Mouse (Mus musculus) liver, adult (tissue): ENCODE measurements around the gene Ctnnd2.

Experiments used
- GATA4 ChIP-seq: IDR thresholded peaks from 2 replicates; pipeline ENCODE4 v1.6.1; 2014; ENCODE audit warnings: mild to moderate bottlenecking, low read length; ENCODE audit not compliant: insufficient replicate concordance

Gene Ctnnd2

DNA sequence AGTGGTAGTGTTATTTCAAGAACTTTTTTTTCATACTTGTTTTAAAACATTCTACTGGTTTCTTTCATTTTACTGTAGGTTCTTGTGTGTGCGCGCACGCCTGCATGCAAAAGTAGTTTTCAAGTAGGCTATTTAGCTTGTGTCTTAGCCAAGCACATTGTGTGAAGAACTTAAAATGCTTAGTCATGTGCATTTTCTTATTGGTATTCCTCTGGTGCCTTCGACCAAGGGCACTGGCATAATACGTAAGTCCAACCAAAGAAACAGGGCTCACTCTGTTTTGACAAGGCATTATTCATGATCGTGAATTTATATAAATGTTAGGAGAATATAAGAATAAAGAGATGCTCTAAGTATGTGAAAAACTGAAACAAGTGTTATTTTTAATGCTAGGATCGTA is 278.4 kb downstream of the Ctnnd2 start:
- no peak for TF ChIP-seq GATA4

DNA sequence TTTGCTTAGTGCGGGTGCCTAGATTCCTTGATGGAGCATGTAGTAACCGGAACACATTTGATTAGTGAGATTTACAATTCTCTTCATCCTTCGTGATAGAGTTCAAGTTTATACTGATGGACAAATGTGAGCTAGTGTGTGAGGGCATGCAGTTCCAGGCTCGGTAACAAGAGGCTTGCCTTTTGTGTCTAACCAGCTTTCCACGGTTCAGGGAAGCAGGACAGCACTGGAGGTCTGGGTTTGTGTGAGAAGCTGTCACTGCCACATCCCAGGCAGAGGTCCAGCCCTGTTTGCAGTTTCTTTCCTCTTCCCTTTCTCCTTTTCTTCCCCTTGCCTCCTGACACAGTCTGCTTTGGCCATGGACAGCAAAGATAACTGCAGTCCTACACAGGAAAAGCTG is 279.5 kb downstream of the Ctnnd2 start:
- no peak for TF ChIP-seq GATA4

DNA sequence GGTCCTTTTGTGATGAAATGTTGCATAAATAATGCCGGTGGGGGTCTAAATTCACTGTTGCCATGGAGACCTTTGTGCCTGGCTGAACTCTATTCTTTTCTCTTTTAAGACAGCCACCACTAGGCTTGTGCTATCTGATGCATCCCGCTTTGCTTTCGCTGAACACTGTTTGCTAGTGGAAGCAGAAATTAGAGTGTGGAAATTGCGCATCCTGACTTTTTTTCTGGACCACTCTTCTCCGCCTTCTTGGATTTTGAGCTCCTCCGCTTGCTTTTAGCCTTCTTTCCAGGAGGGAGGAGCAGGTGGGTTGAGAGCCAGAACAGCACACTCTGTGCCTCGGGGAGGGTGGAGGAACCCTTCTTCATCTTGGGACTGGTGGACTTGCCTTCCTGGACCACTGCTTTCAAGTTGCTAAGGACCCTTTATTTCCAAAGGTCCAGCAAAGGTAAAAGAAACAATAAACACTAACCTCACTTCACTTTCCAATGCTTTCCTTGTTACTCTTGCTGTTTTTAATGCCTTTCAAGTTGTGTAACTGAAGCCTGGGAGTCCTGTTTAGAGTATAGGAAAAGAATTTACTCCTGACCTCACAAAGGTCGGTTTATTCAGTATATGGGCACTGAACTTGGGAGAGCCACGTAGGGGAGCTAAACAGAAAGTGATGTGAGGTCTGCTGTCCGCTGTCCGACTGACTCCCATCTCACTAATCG is 285.3 kb downstream of the Ctnnd2 start:
- no peak for TF ChIP-seq GATA4

DNA sequence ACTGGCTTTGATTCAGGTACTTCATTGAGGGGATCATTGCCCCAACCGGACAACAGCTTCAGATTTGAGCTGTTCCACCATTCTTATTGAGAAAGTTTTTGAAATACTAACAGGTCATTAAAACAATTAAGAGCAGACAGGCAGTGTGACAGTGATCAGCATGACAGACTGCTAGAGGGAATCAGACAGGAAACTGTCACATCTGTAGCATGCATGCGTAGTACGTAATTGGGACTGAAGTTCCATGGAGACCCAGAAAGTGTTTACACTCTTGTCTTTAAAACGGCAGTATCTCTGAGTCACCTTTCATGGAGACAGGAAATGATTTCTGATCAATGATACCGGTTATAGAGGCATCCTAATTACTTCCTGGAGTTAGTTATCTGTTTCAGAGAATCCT is 286.3 kb downstream of the Ctnnd2 start:
- TF ChIP-seq GATA4: no peak

DNA sequence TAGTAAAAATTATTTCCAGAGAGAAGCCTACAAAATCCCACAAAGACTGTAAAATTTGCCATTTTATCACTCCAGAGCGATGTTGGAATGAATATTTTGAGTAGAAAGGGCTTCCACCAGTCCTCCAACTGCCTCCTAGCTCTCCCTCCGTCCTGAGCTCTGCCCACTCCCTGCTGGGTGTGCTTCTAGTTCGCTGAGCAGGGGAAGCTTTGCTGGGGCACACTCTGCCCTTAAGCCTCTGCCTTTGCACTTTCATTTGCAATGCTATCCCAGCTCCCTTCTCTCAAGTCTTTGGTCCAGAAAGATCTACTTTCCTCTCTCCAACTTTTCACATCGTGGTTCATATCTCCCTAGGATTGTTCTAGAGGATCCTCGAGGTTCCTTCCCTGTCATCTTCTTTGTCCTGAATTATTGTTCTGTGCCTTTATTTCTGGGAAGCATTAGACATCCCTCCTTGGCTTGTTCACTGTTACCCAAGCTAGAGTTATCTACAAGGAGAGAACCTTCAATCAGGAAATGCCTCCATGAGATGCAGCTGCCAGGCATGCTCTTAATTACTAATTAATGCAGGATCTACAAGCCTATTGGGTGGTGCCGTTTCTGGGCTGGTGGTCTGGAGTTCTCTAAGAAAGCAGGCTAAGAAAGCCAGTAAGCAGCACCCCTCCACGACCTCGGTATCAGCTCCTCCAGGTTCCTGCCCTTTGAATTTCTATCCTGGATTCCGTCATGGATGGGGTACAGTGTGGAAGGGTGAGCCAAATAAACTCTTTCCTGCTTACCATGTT is 288.1 kb downstream of the Ctnnd2 start:
- no peak for TF ChIP-seq GATA4

DNA sequence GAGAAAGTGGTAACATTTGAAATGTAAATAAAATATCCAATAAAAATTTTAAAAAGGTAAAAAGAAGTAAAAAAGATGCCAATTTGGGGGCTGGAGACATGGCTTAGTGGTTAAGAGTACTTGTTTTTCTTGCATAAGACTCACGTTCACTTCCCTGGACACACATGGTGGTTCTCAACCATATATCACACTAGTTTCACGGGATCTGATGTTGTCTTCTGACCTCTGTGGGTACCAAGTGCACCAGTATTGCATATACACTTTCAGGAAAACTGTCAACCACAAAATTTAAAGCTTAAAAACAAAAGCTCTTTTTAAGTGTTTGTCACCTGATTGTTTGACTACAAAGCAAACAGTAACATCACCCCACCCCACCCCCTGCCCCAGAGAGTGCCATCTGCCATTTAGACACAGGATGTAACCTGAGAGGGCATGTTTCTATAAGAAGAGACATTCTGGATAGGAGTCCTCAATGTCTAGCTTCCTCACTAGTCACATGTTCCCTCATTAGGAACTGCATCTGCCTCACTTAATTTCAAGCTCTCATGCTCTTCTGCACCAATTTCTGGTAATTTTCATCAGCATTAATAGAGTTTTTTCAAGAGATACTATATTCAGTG is 290.5 kb downstream of the Ctnnd2 start:
- TF ChIP-seq GATA4: no peak

DNA sequence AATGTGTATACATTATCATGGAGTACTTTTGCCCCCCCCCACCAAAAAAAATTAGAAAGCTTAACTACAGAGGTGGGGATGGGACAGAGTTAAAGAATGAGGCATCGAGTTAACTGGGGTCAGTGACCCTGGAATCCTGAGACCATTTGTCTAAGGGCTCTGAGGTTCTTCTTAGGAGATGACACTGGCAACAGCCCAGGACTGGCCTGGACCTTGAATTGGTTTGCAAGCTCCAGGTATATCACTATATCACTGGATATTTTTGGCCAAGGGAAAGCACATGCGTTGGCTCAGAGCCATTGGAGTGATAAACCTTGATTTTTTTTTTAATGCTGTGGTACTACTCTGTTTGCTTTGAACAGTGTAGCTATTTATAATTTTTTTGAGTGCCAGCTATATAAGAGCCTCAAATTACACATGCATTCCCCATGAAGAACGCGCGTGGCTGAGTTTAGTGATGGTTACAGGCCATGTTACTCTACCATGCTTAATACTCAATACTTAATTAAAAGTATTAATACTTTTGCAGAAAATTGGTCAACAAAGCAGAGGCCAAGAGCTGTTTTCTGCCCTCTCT is 291.2 kb downstream of the Ctnnd2 start:
- no peak for TF ChIP-seq GATA4

DNA sequence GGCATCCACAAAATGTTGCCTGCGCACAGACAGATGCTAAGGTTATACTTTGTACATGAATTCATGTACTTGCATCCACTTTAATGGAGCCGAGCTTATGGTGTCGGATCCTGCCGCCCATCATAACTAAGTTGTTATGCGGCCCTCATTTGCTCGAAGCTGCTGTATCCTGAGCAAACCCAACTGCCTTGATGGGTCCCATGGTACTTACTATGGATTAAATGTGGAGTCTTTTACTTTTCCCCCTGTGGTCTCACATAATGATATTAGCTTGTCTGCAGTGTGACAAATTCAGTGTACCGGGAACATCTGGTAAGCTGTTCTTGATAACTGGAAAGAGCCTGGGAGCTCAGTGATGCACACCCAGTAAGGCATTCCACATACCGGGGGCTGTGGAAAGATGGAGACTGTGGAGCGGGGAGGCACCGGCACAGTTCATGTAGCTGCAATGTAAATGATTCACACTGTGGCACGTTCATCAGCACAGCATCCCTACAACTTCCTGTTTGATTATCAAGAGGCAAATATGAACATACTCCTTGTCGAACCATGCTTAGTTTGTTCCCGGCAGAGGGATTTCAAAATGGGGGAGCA is 294.7 kb downstream of the Ctnnd2 start:
- TF ChIP-seq GATA4: no peak

DNA sequence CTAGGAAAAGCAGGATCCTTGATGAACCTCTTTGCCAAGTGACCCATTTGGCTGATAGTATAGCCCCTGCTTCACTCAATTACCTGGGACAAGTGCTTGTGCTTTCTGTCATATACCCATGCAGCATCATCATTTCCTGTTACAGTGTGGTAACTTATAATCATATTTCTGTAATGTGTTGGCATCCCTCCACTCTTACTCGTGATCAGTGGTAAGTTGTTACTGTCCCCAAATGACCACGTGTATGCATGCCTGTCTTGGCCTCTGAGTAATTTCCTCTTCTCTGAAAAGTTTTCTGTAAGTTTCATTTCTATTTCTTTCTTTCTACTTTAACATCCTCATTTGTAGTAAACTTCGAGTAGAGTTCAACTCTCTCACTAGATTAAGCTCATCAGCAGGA is 296.4 kb downstream of the Ctnnd2 start:
- TF ChIP-seq GATA4: no peak

DNA sequence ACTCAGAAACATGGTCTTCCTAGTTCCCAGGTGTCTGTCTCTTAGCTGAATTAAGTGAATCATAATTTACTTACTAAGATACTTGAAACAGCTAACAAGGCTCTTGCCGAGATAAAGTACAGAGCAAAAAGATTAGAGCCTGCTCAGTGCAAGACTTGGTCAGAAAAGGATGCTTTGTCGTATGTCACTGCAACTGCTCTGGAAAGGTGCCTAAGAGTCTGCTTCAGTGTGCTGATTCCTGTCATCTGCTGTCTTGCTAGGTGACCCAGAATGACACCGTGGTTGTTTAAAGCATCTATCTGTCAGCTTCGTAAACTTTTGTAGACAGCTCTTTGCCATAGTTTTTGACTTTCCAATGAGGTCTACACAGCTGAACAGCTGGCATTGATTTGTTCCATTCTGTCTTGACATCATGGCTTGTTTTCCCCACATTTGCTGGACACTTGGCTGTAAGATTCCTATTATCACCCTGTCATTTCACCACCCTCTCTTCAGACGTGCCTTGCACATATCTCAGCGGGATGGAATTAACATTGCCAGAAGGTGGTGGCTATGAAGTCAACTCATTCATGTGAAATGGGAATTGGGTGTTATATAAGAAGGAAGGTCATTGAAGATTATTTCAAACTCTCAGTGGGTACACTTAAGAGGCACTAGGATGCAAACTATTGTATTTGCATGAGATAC is 299.0 kb downstream of the Ctnnd2 start:
- no peak for TF ChIP-seq GATA4

DNA sequence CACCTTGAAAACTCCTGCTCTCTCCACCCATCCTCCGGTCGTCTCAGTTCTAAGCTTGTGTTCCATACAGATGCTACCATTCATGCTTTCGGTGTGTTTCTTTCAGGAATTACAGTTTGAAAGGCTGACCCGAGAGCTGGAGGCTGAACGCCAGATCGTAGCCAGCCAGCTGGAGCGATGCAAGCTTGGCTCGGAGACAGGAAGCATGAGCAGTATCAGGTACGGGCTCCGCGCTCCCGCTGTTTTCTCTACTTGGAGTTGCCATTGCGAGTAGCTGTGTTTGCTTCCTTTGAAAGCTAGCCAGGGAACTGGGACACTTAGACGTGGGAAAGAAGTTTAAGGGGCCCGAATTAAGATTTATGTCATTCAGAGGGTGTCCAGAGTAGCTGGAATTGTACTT is 308.3 kb downstream of the Ctnnd2 start:
- no peak for TF ChIP-seq GATA4

DNA sequence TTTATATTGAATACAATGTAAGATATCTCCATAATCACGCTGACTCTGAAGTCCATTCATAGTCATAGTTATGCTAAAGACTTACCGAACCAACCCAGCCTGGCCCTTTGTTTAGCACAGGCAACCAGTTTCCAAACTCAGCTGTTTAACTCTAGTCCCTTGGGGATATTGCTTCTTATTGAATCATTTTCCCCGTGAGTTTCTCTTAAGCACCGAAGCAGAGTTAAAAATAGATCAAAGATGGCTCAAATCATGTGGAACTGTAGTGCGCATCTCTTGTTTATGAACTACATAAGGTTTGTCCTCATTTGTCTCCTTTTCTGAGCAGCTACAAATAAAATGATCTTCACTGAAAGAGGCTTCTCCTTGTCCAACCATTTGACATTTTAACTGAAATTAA is 334.1 kb downstream of the Ctnnd2 start:
- no peak for TF ChIP-seq GATA4

DNA sequence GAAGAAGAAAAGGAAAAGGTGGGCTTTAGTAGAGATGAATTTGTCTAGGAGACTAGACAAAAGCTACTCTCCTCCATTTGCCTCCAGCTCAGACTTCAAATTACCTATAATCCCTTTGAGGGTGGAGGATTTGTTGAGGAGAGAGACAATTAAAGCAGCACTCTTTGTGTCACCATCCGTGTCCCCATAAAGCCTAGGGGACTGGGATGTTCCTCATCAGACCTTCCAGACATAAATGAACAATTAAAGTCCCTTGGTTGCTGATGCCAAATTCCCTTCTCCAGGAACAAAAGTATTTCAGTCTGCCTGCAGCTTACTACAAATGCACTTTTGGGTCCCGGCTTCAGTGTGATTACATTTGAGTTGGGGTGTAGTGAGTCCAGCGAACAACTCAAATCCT is 340.1 kb downstream of the Ctnnd2 start:
- no peak for TF ChIP-seq GATA4

DNA sequence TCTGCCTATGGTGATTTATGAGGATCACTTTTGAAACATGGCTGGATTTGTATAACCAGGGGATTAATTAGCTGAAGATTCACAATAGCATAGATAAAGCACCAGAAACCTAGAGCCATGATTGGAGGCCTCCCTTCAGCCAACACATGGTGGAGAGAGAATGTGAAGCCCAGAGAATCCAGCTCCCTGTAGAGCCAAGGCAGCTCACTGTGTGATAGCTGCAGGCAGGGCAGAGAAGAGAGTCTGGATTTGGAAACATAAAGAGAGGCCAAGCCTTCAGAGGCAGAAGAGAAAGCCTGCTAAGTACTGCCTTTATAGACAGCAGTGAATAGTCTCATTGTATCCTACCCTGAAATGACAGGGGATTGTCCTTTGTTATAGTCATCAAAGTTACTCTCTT is 340.7 kb downstream of the Ctnnd2 start:
- no peak for TF ChIP-seq GATA4

DNA sequence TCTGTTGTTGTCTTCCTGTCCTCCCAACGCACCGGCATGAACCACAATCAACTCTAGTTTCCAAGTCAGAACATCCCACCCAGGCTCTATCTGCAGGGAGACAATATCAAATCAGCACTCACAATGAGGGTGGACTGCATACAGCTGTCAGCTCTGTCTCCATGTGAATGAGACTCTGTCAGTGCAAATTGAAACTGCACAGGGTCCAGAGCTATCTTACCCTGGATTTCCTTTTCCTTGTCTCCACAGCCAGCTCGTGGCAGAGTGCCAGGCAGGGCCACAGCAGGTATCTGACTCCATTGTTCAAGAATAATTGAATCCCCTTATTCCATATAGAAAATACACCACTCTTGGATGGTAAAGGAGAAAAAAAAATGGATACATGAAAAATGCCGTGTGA is 343.0 kb downstream of the Ctnnd2 start:
- TF ChIP-seq GATA4: no peak
